Mouse (Mus musculus) heart, adult 2 months (tissue): ENCODE measurements around the gene Synrg. TPM values are rescaled to one million over a fixed set of nuclear protein-coding genes. Genes with fewer than 3 reads are reported as not detected.

Experiments
- DNase-seq, 2 experiments: peaks; one replicate each; pipeline ENCODE4 v3.0.0; 2021
- H3K27ac ChIP-seq: fragments of 200-600 bp; 2 replicates; pipeline ENCODE4 v1.8.1; 2022
- H3K27me3 ChIP-seq: fragments of 200-500 bp; 2 replicates; pipeline ENCODE4 v1.6.1; 2012; ENCODE audit warnings: mild to moderate bottlenecking, low read length, inconsistent platforms, mixed read lengths; ENCODE audit not compliant: control insufficient read depth, insufficient read depth
- H3K36me3 ChIP-seq: fragments of 200-500 bp; 2 replicates; pipeline ENCODE4 v1.6.1; 2012; ENCODE audit warnings: low read length, inconsistent platforms; ENCODE audit not compliant: control insufficient read depth, insufficient read depth
- H3K4me1 ChIP-seq: fragments of 200-500 bp; 2 replicates; pipeline ENCODE4 v1.6.1; 2011; ENCODE audit warnings: low read length; ENCODE audit not compliant: control insufficient read depth, insufficient read depth
- H3K4me3 ChIP-seq: fragments of 200-600 bp; 2 replicates; pipeline ENCODE4 v1.8.1; 2022
- H3K79me2 ChIP-seq: fragments of 200-500 bp; replicated peaks from 2 replicates; pipeline ENCODE4 v1.6.1; 2012; ENCODE audit warnings: mild to moderate bottlenecking, inconsistent platforms, low read length, moderate library complexity, mixed read lengths; ENCODE audit not compliant: control insufficient read depth, insufficient read depth
- H3K9ac ChIP-seq: fragments of 200-500 bp; 2 replicates; pipeline ENCODE4 v1.6.1; 2012; ENCODE audit warnings: low read depth, mild to moderate bottlenecking, control low read depth, inconsistent platforms, low read length, mixed read lengths
- CTCF ChIP-seq: fragments of 200-600 bp; IDR thresholded peaks from 2 replicates; pipeline ENCODE4 v1.8.1; 2022; ENCODE audit warnings: antibody characterized with exemption, mild to moderate bottlenecking, moderate library complexity
- EP300 ChIP-seq: fragments of 200-500 bp; IDR thresholded peaks from 2 replicates; pipeline ENCODE4 v1.6.1; 2011; ENCODE audit warnings: low read depth, low read length, control low read depth; ENCODE audit not compliant: insufficient read depth
- POLR2A ChIP-seq: fragments of 200-500 bp; IDR thresholded peaks from 2 replicates; pipeline ENCODE4 v1.6.1; 2011; ENCODE audit warnings: mild to moderate bottlenecking, low read depth, low read length, control low read depth; ENCODE audit not compliant: insufficient read depth
- WGBS: fragments of 180-500 bp; shearing (Covaris S2); methylation state at CpG from one replicate; pipeline ENCODE4 v1.1.7; 2018; 5-methylcytosine and 5-hydroxymethylcytosine counted together
- intact Hi-C: fragments of 180-260 bp; cut with DNase I; formaldehyde crosslinking; loops from one replicate; pipeline ENCODE4 v1.15.1; 2025
- polyA plus RNA-seq: library from polyadenylated mRNA; depleted of rRNA; stranded (reverse); fragments of >200 nt; gene quantifications from 2 replicates; pipeline ENCODE4 v1.2.3, GENCODE M21; 2012
- total RNA-seq, 2 experiments: library from RNA; stranded (reverse); gene quantifications; 2 replicates each; pipeline ENCODE4 v1.2.3; 2021

Gene Synrg
- total and polyA plus RNA-seq, 3 experiments: 12.2 to 28.1 (median 23.7) TPM

DNA sequence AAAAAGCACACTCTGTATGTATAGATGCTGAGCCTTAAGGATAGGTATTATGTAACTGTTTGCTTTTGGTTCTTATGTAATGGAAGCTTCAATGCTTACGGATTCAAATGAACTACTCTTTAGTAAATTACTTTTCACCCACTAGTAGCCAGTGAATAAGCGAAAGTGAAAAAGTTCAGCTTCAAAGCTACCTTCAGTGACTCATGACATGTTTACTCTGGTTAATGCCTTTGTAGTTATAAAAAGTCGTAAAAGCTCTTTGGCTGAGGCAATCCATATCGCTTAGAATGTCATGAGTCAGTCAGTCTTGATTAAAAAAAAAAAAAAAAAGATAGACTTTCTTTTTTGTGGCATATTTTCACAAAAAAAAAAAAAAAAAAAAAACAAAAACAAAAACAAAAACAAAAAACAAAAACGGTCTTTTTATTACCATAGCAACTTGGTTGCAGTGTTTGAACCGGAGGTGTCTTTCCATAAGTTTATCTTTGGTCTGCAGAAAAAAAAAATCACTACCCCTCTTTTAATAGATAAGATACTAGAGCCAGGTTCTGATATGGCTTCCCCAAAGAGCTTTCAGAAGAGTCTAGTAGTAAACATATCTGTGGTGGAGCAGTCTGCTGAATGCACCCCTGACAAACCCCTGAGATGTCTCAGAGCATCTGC lies 52.0 kb downstream of the Synrg start:
- TF ChIP-seq POLR2A: no peak
- no peak for TF ChIP-seq EP300
- no peaks in the 10 kb centered on the region for H3K79me2 ChIP-seq
- H3K27me3 ChIP-seq: no peaks in the 10 kb centered on the region
- no peak overlapping the region for H3K4me3 ChIP-seq
- no peaks in the 10 kb centered on the region for H3K36me3 ChIP-seq
- no peak overlapping the region for H3K27ac ChIP-seq
- DNase-seq: no peak
- H3K9ac ChIP-seq: no peak overlapping the region
- H3K4me1 ChIP-seq: no peaks in the 10 kb centered on the region
- 87% methylated on average over 6 of the region's 6 CpGs for WGBS
- intact Hi-C loops: no loop called here

DNA sequence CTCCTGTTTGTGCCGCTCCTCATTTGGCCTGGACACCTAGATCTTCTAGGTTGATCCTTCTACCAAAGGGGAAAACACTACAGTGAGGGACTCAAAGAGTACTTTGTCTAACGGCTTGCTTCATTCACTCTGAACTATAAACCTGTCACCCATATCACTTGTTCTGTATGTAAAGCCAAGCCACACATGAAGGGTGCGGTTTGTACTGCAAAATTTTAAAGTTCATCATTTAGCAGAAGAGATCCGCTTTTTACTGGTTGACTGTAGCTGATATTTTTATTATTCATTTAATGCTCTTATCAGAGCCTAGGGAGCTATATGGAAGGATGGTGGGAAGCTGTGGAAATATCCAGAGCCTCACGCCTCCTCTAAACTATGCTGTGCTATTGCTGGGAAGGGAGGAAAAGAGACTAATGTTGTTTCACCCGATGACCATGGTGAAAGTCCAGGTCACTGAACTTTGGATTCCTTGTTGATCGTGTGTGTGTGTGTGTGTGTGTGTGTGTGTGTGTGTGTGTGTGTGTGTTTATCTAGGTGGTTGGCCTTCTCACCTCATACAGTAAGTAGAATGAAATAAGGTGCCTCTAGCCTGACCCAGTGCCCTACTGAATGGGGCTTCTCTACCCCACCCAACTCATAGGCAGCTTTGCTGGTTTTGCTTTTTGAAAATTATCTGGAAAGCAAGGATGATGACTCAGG lies 52.7 kb downstream of the Synrg start:
- DNase-seq: no peak
- intact Hi-C loops: no loop called here
- Histone ChIP-seq H3K27ac (no peak overlapping the region), H3K36me3 (no peaks in the 10 kb centered on the region), H3K27me3 (no peaks in the 10 kb centered on the region), H3K4me3 (no peak overlapping the region), H3K79me2 (no peaks in the 10 kb centered on the region), H3K9ac (no peak overlapping the region), H3K4me1 (no peaks in the 10 kb centered on the region)
- WGBS: 86% methylated on average over 7 of the region's 7 CpGs
- TF ChIP-seq POLR2A: no peak

DNA sequence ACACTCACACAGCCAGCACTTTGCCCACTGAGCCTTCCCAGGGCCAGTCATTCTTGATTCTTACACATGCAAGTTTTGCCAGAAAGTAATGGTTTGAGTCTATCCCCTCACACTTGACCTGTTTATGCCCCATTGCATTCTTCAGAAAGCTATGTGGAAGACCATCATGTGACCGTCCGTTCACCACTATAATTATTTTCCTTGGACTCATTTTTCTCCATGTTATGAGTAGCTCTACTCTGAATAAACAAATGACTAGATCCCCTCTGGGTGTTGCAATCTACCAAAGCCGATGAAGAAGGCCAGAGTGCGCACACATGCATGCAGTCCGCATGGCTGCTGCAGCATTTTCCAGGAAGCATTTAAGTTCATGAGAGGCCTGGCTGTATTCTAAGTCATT lies 63.0 kb downstream of the Synrg start:
- H3K27me3 ChIP-seq: no peaks in the 10 kb centered on the region
- H3K4me3 ChIP-seq: no peak overlapping the region
- intact Hi-C loops: no loop called here
- DNase-seq: no peak
- no peak overlapping the region for H3K9ac ChIP-seq
- no peaks in the 10 kb centered on the region; the same call in 1 of the 2 replicates for H3K36me3 ChIP-seq
- WGBS: 84% methylated on average over 5 of the region's 5 CpGs
- TF ChIP-seq CTCF (no peak), EP300 (no peak), POLR2A (no peak)
- no peaks in the 10 kb centered on the region; the same call in 1 of the 2 replicates for H3K79me2 ChIP-seq
- H3K27ac ChIP-seq: no peak overlapping the region
- H3K4me1 ChIP-seq: peaks cover 7% of the 10 kb centered on the region

DNA sequence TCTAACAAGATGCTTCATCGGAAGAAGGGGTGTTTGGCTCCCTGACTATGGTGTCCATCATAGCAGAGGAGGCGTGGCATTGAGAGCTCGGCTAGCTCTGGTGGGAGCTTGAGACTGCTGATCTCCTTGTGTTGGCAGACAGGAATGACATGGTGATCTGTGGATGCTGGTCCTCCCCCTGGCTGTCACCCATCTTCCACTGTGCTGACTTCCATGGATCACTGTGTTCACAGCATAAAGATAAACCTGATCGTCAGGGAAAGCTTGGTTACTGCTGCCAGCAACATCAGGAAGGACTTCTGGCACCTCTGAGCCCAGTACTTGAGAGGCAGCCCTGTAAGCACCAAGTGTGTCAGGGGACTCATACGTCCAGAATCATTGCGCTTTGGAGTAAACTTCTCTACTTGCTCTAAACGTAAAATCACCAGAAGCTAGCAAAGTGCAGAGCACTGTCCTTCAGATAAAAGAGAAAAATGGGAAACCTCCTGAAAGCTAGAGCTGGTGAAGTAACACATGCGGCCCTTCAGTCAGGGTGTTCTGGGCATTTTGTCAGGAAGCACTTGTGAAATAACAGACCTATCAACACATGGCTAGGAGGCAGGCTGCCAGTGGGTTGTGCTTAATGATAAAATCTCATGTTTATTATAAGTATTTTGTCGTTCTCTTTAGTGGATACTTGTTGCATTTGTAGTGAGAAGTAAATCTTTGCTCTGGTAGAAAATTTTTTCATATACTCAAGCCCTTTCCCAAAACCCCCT lies 64.2 kb downstream of the Synrg start:
- H3K79me2 ChIP-seq: no peaks in the 10 kb centered on the region; the same call in 1 of the 2 replicates
- no peaks in the 10 kb centered on the region; the same call in 1 of the 2 replicates for H3K36me3 ChIP-seq
- H3K27me3 ChIP-seq: no peaks in the 10 kb centered on the region
- 31% methylated on average over 9 of the region's 9 CpGs for WGBS
- H3K4me1 ChIP-seq: peaks cover 7% of the 10 kb centered on the region
- peak; percentile 73 to 78 for DNase-seq
- TF ChIP-seq CTCF: peak; percentile 48
- TF ChIP-seq POLR2A: no peak
- TF ChIP-seq EP300: peak; percentile 77; the same call in 1 of the 2 replicates
- intact Hi-C loops: no loop called here
- H3K9ac ChIP-seq: no peak overlapping the region
- no peak overlapping the region for H3K4me3 ChIP-seq
- peak overlapping the region; percentile 51 for H3K27ac ChIP-seq

DNA sequence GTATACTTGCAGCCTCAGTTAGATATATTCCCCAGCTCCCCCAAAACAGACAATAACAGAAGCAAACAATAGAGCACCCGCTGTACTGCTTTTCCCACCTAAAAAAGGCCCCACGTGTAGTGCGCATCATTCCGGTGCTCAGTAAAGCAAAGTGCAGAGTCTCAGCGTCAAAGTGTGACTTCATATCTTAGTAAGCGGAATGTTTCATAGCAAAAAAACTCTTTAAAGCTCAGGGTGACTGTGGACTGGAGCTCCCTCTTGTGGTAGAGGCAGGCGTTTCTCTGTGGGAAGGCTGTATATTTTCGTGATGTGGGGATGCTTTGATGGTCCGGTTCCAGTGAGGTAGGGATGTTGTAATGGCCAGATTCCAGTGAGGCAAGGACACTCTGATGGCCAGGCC lies 67.7 kb downstream of the Synrg start:
- peaks cover 7% of the 10 kb centered on the region for H3K4me1 ChIP-seq
- WGBS: 67% methylated on average over 9 of the region's 9 CpGs
- H3K27ac ChIP-seq: no peak overlapping the region
- H3K79me2 ChIP-seq: no peaks in the 10 kb centered on the region; the same call in 1 of the 2 replicates
- H3K36me3 ChIP-seq: no peaks in the 10 kb centered on the region; the same call in 1 of the 2 replicates
- H3K9ac ChIP-seq: no peak overlapping the region
- no peak overlapping the region for H3K4me3 ChIP-seq
- TF ChIP-seq POLR2A: no peak
- peak; percentile 83 for TF ChIP-seq CTCF
- TF ChIP-seq EP300: 0 out of 2 replicates have a peak, but pooled peaks have one; percentile 20
- DNase-seq: peak; percentile 11 to 33
- no peaks in the 10 kb centered on the region for H3K27me3 ChIP-seq
- intact Hi-C loops: loop anchor here (5.0 kb wide), 1 partner anchor 245 kb away; no protein-coding TSS in a partner anchor
